Comparison of ENCODE assay signal across 8 mouse cellular contexts in the genomic region with DNA sequence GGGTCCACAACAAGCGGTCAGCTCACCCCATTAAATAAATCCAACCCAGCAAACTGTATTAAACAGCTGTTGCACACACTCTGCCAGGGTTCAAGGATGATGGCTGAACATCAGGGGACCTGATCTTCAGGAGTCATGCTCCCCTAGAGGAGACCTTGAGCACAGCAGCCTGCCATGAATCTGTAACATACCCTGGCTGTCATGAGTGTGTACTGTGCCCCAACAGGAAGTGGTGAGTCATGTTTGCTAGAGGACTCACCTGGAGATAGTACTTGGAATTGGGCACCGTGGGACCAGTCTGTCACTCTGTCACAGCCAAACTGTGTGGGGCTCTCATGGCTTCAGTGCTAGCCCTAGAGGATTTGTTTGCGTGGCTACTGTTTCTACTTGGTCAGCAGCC.
DNase-seq lines count a peak whose midpoint lies in the region; ATAC-seq and TF ChIP-seq lines count a peak whose summit lies in the region.
"Had no signal": no experiment of that assay in that cellular context is flagged by ENCODE, and none has a peak within 500 bp of the region (broad histone marks: within the 10 kb centered on the region; RNA-seq: fewer than 3 reads in every experiment).

No protein-coding gene starts in this region.

- H3K4me3 ChIP-seq in lung, postnatal 0 days (ENCODE audit: low read depth, low read length): no peak overlapping the region
- H3K4me3 ChIP-seq in liver, embryonic 13.5 days (replicated peaks): no peak overlapping the region
- H3K4me3 ChIP-seq: hindbrain, embryonic 15.5 days had no signal

- no peaks in the 10 kb centered on the region for H3K9me3 ChIP-seq in lung, postnatal 0 days (ENCODE audit: low read length)
- H3K9me3 ChIP-seq in liver, embryonic 13.5 days (replicated peaks): no peaks in the 10 kb centered on the region
- H3K9me3 ChIP-seq: hindbrain, embryonic 15.5 days had no signal

- H3K4me1 ChIP-seq in lung, postnatal 0 days (ENCODE audit: insufficient read depth, low read depth, low read length): no peaks in the 10 kb centered on the region
- peaks cover 3% of the 10 kb centered on the region; the same call in 1 of the 2 replicates for H3K4me1 ChIP-seq in liver, embryonic 13.5 days (replicated peaks)
- H3K4me1 ChIP-seq: hindbrain, embryonic 15.5 days had no signal

- H3K27ac ChIP-seq in lung, postnatal 0 days (ENCODE audit: low read length): no peak overlapping the region
- no peak overlapping the region for H3K27ac ChIP-seq in liver, embryonic 13.5 days
- H3K27ac ChIP-seq: hindbrain, embryonic 15.5 days had no signal

- H3K36me3 ChIP-seq in lung, postnatal 0 days (ENCODE audit: insufficient read depth, low read length): no peaks in the 10 kb centered on the region
- H3K36me3 ChIP-seq in liver, embryonic 13.5 days: peaks cover 8% of the 10 kb centered on the region; the same call in 1 of the 2 replicates
- H3K36me3 ChIP-seq: hindbrain, embryonic 15.5 days had no signal

- no peak for TF ChIP-seq EP300 in lung, postnatal 0 days (IDR thresholded peaks at IDR 0.05)

- DNase-seq in lung, postnatal 0 days (ENCODE audit: low spot score): no peak
- DNase-seq in lung, postnatal 4 days: no peak
- DNase-seq in brain, adult 2 months (ENCODE audit: low read depth, low spot score): peak; percentile 45
- DNase-seq in liver, embryonic 13.5 days: no peak
- peak; percentile 56 to 70 for DNase-seq in thymus, postnatal 36 days
- no peak for DNase-seq in left cerebral cortex, adult 11 months (ENCODE audit: low spot score)
- DNase-seq in gastrocnemius, postnatal 25 days: no peak

- H3K4me2 ChIP-seq in lung, postnatal 0 days (replicated peaks; ENCODE audit: low read depth, low read length): no peak overlapping the region
- no peak overlapping the region for H3K4me2 ChIP-seq in liver, embryonic 13.5 days
- H3K4me2 ChIP-seq: hindbrain, embryonic 15.5 days had no signal

- no peak overlapping the region for H3K9ac ChIP-seq in lung, postnatal 0 days (replicated peaks; ENCODE audit: low read depth)
- no peak overlapping the region for H3K9ac ChIP-seq in liver, embryonic 13.5 days
- H3K9ac ChIP-seq: hindbrain, embryonic 15.5 days had no signal

- WGBS in lung, postnatal 0 days: 70% methylated on average over 3 of the region's 3 CpGs
- 63% methylated on average over 3 of the region's 3 CpGs for WGBS in liver, embryonic 13.5 days (ENCODE audit: insufficient replicate concordance)

- peak; percentile 48 for TF ChIP-seq CTCF in lung, postnatal 0 days (IDR thresholded peaks at IDR 0.05)

- no peak for ATAC-seq in lung, postnatal 0 days
- ATAC-seq in liver, embryonic 13.5 days (ENCODE audit: low read depth): peak; percentile 53

- no peaks in the 10 kb centered on the region for H3K27me3 ChIP-seq in lung, postnatal 0 days (replicated peaks; ENCODE audit: insufficient read depth, low read length)
- no peaks in the 10 kb centered on the region for H3K27me3 ChIP-seq in liver, embryonic 13.5 days
- H3K27me3 ChIP-seq: hindbrain, embryonic 15.5 days had no signal

Comparison
In these comparisons a context has a peak if more than half of its experiments do, and no peak if none do; other contexts are left out.
1. DNase-seq: peak in brain, adult 2 months (single experiment) and thymus, postnatal 36 days (2 of 2); none in lung, postnatal 0 days (single experiment), lung, postnatal 4 days (0 of 2), liver, embryonic 13.5 days (single experiment), left cerebral cortex, adult 11 months (single experiment) and gastrocnemius, postnatal 25 days (single experiment).